Mouse (Mus musculus): ENCODE data around the gene Taf3.

- TF ChIP-seq GATA1 (IDR thresholded peaks at IDR 0.05; ENCODE audit: low read length) (no peak), TAL1 (IDR thresholded peaks at IDR 0.05; ENCODE audit: low read length) (no peak)
Observed at GRCm38 (mm10) chr2:9905995-9906394, 142.4 kb downstream of the Taf3 start.
